Mouse (Mus musculus) liver, embryonic 18 days (tissue): Measurements from ENCODE around the gene Ednra. TPM values are rescaled to one million over a fixed set of nuclear protein-coding genes. Genes with fewer than 3 reads are reported as not detected.

Source experiments
- polyA plus RNA-seq: library from polyadenylated mRNA; depleted of rRNA; stranded (reverse); fragments of >200 nt; gene quantifications from 2 replicates; pipeline ENCODE4 v1.2.3, GENCODE M21; 2012; rRNA removed

Ednra gene
- polyA plus RNA-seq, result 4.3 and 4.7 TPM in 2 replicates

DNA sequence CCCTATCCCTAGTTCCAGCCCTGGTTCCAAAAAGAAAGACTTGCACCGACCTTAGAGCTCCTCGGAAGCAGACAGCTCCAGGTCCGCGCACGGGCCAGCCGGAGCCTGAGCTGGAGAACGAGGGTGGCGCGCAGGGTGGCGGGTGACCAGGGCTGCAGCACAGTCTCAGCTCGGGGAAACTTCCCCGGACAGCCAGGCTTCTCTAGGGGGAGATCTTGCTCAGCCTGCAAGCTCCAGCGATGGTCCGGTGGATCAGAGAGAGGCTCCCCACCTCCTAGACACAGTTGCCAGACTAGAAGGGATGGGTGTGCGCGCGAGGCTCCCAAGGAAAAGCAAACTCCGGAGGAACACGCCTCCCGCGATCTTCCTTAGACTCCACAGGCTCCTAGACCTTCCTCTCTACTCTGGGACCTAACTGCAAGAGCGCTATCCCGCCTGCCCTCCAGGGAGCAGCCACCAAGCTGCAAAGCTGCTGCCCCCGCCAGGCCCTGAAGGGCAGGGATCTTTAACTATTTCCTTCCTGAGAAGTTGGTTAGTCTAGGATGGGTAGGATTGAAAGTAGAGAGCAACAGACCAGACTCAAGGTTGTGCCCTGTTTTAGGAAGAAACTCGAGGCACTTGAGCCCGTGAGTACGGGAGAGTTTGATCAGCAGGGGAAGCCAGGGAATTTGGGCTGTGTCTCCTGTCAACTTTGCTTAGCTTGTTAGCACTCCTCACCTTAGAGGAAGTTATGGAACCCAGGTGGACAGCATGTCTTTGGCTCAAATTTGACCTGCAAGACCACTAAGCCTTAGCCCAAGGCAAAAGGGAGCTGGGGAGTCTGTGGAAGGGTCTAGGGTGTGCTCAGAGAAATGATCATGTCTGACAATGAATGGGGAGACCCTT lies at the start of gene Ednra:
Gene Ednra (minus strand): TSS at position 419 of the 885 bp plus-strand sequence.

Other genes starting within 250 kb of the Ednra start
- 5.1 and 5.4 TPM in 2 replicates for gene Arhgap10, start 206.5 kb downstream of the Ednra start, polyA plus RNA-seq
- gene Prmt9, start 175.1 kb downstream of the Ednra start, polyA plus RNA-seq, result 5.1 and 5.2 TPM in 2 replicates
- gene Tmem184c, start 113.8 kb downstream of the Ednra start, polyA plus RNA-seq, result 3.8 and 4.3 TPM in 2 replicates